Mouse (Mus musculus): ENCODE data around the gene Tjap1. TPM values are rescaled to one million over a fixed set of nuclear protein-coding genes. Genes with fewer than 3 reads are reported as not detected.

The Tjap1 gene
- total RNA-seq, 2 experiments from 2014 or later: 9.8 to 9.9 TPM

DNA sequence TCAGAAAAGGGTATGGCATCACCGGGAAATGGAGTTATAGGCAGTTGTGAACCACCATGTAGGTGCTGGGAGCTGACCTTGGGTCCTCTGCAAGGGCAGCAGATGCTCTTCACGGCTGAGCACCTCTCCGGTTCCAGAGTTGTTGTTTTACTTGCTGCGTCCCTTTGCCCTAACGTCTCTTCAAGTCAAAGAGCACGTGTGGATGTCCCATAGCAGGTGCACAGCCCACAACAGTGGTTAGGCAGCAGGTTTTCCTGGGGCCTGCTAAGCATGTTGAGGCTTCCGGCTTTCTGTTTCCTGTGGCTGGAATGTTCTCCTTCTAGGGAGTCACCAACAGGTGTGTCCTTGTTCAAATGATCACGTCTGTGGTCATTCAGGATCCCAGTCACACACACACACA is 1.1 kb upstream of the Tjap1 start:
- no peak for ATAC-seq (ENCODE audit: poor library complexity, severe bottlenecking)

GRCm38 (mm10) chr17:46283140-46283539 is 314 bp upstream of the Tjap1 start:
- no peak for ATAC-seq (ENCODE audit: poor library complexity, severe bottlenecking)

DNA sequence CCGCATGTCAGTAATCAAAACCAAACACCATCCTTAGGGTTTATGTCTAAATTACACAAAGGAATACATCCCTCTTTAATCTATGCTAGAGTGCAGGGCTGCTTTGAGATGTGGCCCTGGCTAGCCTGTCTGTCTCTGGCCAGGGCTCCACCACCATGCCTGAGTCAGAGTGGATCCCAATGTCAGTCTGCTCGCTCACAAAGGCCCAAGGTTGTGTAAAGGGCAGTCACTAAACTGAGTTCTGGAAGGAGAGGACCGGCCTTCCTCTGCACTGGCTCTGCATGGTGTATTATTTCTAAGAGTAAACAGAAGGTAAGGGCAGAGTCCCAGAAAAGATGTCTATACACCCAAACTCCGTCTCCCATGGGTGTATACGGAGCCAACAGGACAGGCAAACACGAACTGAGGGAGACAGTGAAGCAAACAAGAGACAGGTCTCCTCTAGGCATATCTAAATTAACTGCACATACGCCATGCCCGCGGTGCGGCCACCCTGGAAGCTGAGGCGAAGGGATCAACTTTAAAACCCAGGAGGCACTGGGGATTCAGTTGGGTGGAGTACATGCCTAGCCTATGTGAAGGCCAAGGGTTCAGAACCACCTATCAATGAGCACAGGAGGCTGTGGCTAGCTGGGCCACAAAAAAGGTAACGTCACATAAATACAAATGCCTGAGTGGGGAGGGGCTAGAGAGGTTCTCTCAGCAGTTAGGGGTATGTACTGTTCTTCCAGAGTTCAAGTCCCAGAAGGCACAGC is 4.6 kb downstream of the Tjap1 start:
- ATAC-seq (ENCODE audit: poor library complexity, severe bottlenecking): no peak

GRCm38 (mm10) chr17:46277586-46277985 is 5.2 kb downstream of the Tjap1 start:
- ATAC-seq (ENCODE audit: poor library complexity, severe bottlenecking): no peak

DNA sequence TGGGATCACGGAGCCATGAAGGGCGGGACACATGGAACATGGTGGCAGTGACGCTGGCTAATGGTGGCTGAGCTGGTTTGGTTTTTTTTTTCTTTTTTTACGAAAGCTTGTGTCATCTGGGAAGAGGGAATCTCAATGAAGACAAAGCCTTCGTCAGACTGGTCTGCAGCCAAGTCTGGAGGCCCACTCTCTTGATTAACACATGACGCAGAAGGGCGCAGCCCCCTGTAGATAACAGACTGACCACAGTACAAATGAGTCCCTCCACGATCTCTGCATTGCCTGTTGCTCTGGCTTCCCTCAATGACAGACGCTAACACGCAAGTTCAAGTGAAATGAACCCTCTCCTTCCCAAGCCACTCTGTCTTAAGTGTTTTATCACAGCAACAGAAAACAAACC is 7.3 kb downstream of the Tjap1 start:
- no peak for ATAC-seq (ENCODE audit: poor library complexity, severe bottlenecking)

GRCm38 (mm10) chr17:46275034-46275433 is 7.8 kb downstream of the Tjap1 start:
- no peak for ATAC-seq (ENCODE audit: poor library complexity, severe bottlenecking)

- no peak for ATAC-seq (ENCODE audit: poor library complexity, severe bottlenecking)
These were observed 8.4 kb downstream of the Tjap1 start for GRCm38 (mm10) chr17:46274465-46274864.

DNA sequence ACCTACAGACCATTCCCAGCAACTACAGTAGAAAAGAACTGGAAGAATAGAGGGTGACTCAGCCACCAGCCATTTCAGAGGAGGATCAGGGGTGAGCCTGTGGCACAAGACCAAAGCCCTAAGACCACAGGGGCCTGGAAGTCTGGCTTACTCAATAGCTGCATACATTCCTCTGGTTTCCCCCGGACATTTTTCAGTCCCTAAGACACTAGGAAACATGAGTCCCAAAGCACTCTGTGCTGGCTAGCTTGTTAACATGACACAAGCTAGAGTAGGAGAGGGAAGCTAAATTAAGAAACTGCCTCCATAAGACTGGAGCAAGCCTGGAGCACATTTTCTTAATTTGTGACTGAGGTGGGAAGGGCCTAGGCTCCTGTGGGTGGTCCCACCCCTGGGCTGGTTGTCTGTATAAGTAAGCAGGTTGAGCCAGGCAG is 9.0 kb downstream of the Tjap1 start:
- no peak for ATAC-seq (ENCODE audit: poor library complexity, severe bottlenecking)

DNA sequence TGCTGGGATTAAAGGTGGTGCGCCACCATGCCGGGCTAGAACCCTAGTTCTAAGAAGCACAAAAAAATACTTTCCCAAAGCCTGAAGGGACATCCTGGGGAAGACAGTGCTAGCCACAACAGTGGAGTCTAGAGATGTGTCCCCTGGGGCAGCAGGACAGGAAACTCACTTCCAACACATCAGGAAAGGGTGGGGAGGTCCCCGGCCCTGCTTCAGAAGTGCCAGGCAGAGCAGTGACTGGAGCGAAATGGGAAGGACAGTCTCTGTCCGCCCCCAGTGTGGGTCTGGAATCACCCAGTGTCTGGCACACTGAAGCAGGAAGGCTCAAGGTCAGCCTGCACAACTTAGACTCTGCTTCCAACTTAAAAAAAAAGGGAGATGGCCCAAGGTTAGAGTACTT is 10.2 kb downstream of the Tjap1 start:
- no peak for ATAC-seq (ENCODE audit: poor library complexity, severe bottlenecking)

GRCm38 (mm10) chr17:46272058-46272457 is 10.8 kb downstream of the Tjap1 start:
- no peak for ATAC-seq (ENCODE audit: poor library complexity, severe bottlenecking)

DNA sequence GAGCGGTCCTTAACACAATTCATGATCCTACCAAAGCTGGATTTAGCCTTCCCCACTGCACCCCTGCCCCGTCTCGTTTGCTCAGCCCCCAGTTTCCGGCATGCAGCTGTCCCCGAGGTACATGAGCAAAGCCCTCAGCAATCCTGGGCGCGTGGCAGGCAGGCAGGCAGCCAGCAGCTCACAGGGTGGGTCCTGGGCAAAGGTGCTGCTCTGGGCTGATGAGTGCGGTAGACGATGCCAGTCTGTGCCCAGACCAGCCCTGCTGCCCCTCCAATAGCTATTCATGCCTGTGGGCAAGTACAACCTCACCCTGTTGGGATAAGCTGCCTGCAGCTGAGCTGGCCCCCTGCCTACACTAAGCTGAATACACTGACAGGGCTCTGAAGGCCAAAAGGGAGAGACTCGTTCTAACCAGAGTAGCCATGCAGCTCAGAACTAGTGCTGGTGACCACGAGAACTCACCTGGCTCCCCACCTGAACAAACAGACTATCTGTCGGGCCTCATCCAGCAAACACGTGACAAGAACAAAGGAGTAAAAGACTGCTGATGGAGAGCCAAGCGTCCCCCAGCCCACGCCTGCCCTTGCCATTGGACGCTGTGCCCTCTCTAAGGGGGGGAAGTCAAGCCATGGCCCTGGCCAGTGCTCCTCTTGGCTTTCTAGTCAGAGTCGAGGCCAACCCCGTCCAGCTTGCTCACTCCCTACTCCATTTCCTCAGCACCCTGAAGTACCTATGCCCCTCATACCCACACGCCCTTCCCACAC is 12.9 kb downstream of the Tjap1 start:
- no peak for ATAC-seq (ENCODE audit: poor library complexity, severe bottlenecking)

GRCm38 (mm10) chr17:46268026-46268720 is 14.7 kb downstream of the Tjap1 start:
- ATAC-seq (ENCODE audit: poor library complexity, severe bottlenecking): no peak

DNA sequence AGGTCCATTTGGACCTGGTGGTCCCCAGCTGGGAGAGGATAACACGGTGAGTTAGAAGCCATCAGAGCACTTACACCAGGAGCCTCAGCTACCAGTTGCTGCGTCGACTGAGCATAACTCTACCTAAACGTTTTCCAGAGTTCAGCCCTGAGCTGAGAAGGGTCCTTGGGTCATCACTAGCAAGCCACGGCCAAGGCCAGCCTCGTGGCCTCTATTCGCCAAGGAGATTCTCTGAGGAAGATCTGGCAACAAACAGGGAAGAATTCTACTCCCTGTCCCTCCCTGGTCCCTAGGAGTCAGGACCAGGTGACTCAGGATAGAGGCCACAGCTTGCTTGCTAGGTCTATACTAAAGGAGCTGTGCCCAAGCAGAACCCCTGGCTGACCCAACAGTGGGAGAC is 15.3 kb downstream of the Tjap1 start:
- ATAC-seq (ENCODE audit: poor library complexity, severe bottlenecking): no peak

DNA sequence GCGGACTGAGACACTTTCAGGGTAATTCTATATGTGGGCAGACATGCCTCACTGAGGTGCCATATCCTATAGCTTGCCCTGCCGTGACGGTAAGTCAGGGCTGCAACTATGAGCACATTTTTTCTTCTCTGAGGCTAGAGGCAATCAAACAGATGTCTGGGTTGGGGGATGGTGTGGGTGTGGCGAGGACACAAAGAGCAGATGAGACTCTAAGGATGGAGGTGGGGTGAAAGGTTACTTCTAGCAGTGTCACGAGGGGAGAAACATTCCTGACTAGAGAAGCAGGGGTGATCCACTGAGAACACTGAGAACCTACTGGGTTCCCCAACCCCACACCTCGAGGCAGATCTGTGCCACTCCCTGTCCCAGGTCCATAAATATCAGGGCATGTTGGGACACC is 15.8 kb downstream of the Tjap1 start:
- ATAC-seq (ENCODE audit: poor library complexity, severe bottlenecking): no peak

- ATAC-seq (ENCODE audit: poor library complexity, severe bottlenecking): peak; percentile 82
These were observed 16.8 kb downstream of the Tjap1 start for GRCm38 (mm10) chr17:46265918-46266618.

DNA sequence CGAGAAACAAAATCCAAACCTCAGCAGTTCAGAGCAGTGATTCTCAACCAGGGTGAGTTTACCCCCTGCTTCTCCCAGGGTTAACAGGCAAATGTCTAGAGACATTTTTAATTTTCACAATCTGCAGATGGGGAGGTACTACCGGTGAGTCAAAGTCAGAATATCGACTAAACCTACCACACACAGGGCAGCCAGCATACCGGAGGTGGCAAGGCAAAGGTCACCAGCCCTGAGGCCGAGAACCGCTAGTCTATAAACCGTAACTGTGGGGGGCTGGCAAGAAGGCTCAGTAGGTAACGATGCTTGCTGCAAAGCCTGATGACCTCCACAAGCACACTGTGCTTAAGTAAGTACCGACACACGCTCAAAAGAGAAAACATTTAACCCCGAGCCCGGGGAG is 17.3 kb downstream of the Tjap1 start:
- ATAC-seq (ENCODE audit: poor library complexity, severe bottlenecking): no peak

GRCm38 (mm10) chr17:46262201-46262694 is 20.6 kb downstream of the Tjap1 start:
- no peak for ATAC-seq (ENCODE audit: poor library complexity, severe bottlenecking)

- no peak for ATAC-seq (ENCODE audit: poor library complexity, severe bottlenecking)
These were observed 23.2 kb downstream of the Tjap1 start for GRCm38 (mm10) chr17:46259675-46260074.

GRCm38 (mm10) chr17:46258279-46259053 is 24.4 kb downstream of the Tjap1 start:
- ATAC-seq (ENCODE audit: poor library complexity, severe bottlenecking): no peak

GRCm38 (mm10) chr17:46255147-46255546 is 27.7 kb downstream of the Tjap1 start:
- no peak for ATAC-seq (ENCODE audit: poor library complexity, severe bottlenecking)
